In the genomic region with DNA sequence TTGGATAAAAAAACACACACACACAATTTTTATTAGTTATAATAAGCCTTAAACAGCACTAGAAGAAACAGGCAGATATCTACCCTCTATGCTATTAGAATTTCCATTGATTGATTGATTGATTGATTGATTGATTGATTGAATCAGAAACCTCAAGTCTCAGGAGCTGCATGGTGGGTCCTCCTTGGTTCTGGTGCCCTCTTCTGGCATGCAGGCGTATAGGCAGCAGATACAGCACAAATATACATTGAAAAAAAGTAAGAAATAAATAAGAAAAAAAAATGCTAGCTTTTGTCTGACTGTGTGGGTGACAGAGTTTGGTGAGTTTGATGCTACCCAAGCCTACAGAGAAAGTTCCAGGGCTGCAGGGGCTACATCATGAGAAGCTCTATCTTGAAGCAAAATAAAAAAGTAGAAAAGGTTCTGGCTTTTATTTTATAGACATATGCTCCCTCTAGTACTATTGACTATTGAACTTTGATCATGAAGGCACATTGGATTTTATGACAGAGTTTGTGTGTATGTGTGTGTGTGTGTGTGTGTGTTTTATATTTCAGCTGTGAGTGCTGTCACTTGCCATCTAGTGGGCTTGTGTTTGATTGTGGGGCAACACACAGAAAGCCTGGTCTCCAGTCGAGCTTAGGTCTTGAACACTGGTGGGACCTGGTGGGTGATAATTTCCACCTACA, we compare ENCODE assay signal across 9 mouse cellular contexts. TPM values are rescaled to one million over a fixed set of nuclear protein-coding genes. Genes with fewer than 3 reads are reported as not detected.
DNase-seq lines count a peak whose midpoint lies in the region; ATAC-seq lines count a peak whose summit lies in the region.
"Had no signal": no experiment of that assay in that cellular context is flagged by ENCODE, and none has a peak within 500 bp of the region (broad histone marks: within the 10 kb centered on the region; RNA-seq: fewer than 3 reads in every experiment).

No protein-coding gene starts in this region.

- H3K9me3 ChIP-seq in hindbrain, embryonic 14.5 days (ENCODE audit: control insufficient read depth, low read length), result peaks cover 35% of the 10 kb centered on the region
- peaks cover 39% of the 10 kb centered on the region for H3K9me3 ChIP-seq in hindbrain, embryonic 13.5 days
- peaks cover 17% of the 10 kb centered on the region for H3K9me3 ChIP-seq in midbrain, embryonic 15.5 days

- H3K9ac ChIP-seq in hindbrain, embryonic 14.5 days, result no peak overlapping the region
- H3K9ac ChIP-seq in hindbrain, embryonic 13.5 days, result no peak overlapping the region
- no peak overlapping the region for H3K9ac ChIP-seq in midbrain, embryonic 15.5 days
- H3K9ac ChIP-seq: neural tube, embryonic 13.5 days had no signal

- H3K4me1 ChIP-seq in hindbrain, embryonic 14.5 days (replicated peaks; ENCODE audit: control insufficient read depth, insufficient read depth, low read length), result no peaks in the 10 kb centered on the region
- H3K4me1 ChIP-seq in hindbrain, embryonic 13.5 days (replicated peaks), result no peaks in the 10 kb centered on the region
- H3K4me1 ChIP-seq in midbrain, embryonic 15.5 days, result no peaks in the 10 kb centered on the region
- H3K4me1 ChIP-seq: neural tube, embryonic 13.5 days had no signal

- DNase-seq in hindbrain, embryonic 14.5 days (ENCODE audit: low spot score), result peak; percentile 29
- peak; percentile 31 for DNase-seq in CD4-positive helper T cell, adult 2 months (ENCODE audit: low read depth, low spot score)
- DNase-seq in brain, adult 2 months (ENCODE audit: low read depth, low spot score), result peak; percentile 27
- peak; percentile 62 for DNase-seq in induced T-regulatory cell, adult 2 months (ENCODE audit: low read depth)
- no peak for DNase-seq in ovary, postnatal 10 days (ENCODE audit: low spot score)
- DNase-seq in kidney, postnatal 36 days, result no peak

- no peaks in the 10 kb centered on the region for H3K27me3 ChIP-seq in hindbrain, embryonic 14.5 days (ENCODE audit: control insufficient read depth, insufficient read depth, low read length)
- H3K27me3 ChIP-seq in hindbrain, embryonic 13.5 days, result no peaks in the 10 kb centered on the region
- H3K27me3 ChIP-seq in midbrain, embryonic 15.5 days (replicated peaks), result no peaks in the 10 kb centered on the region
- H3K27me3 ChIP-seq: neural tube, embryonic 13.5 days had no signal

- no peak overlapping the region for H3K4me2 ChIP-seq in hindbrain, embryonic 14.5 days (replicated peaks)
- no peak overlapping the region for H3K4me2 ChIP-seq in hindbrain, embryonic 13.5 days
- no peak overlapping the region for H3K4me2 ChIP-seq in midbrain, embryonic 15.5 days
- H3K4me2 ChIP-seq: neural tube, embryonic 13.5 days had no signal

- peaks cover 6% of the 10 kb centered on the region; the same call in 1 of the 2 replicates for H3K36me3 ChIP-seq in hindbrain, embryonic 14.5 days (replicated peaks; ENCODE audit: control insufficient read depth, insufficient read depth)
- H3K36me3 ChIP-seq in hindbrain, embryonic 13.5 days, result peaks cover 37% of the 10 kb centered on the region
- H3K36me3 ChIP-seq in midbrain, embryonic 15.5 days (replicated peaks), result no peaks in the 10 kb centered on the region; the same call in 1 of the 2 replicates

- H3K4me3 ChIP-seq in hindbrain, embryonic 14.5 days (replicated peaks; ENCODE audit: low read length), result no peak overlapping the region
- H3K4me3 ChIP-seq in hindbrain, embryonic 13.5 days, result no peak overlapping the region
- no peak overlapping the region for H3K4me3 ChIP-seq in midbrain, embryonic 15.5 days
- H3K4me3 ChIP-seq: neural tube, embryonic 13.5 days had no signal

- no peak overlapping the region for H3K27ac ChIP-seq in hindbrain, embryonic 14.5 days
- no peak overlapping the region for H3K27ac ChIP-seq in hindbrain, embryonic 13.5 days
- no peak overlapping the region for H3K27ac ChIP-seq in midbrain, embryonic 15.5 days
- H3K27ac ChIP-seq: neural tube, embryonic 13.5 days had no signal

- WGBS in hindbrain, embryonic 14.5 days, result 82% methylated on average over 2 of the region's 2 CpGs
- WGBS in hindbrain, embryonic 13.5 days, result 83% methylated on average over 2 of the region's 2 CpGs
- 72% methylated on average over 2 of the region's 2 CpGs for WGBS in midbrain, embryonic 15.5 days

- no peak for ATAC-seq in hindbrain, embryonic 14.5 days (ENCODE audit: low FRiP score)
- no peak for ATAC-seq in hindbrain, embryonic 13.5 days (ENCODE audit: low FRiP score)
- no peak for ATAC-seq in midbrain, embryonic 15.5 days (replicated peaks)

RNA-seq across cellular contexts. Expression of gene B230307C23Rik, which starts 25.7 kb away (rescaled TPM):
- polyA plus RNA-seq in hindbrain, embryonic 14.5 days (2014; fragmentation: Nextera tagmentation; extraction: Ambion mirVana), result 24.0 and 24.2 TPM in 2 replicates
- polyA plus RNA-seq in hindbrain, embryonic 13.5 days (2015; fragmentation: Nextera tagmentation; extraction: Ambion mirVana), result 21.9 and 22.3 TPM in 2 replicates
- 16.9 and 20.9 TPM in 2 replicates for polyA plus RNA-seq in midbrain, embryonic 15.5 days (2015; fragmentation: Nextera tagmentation; extraction: Ambion mirVana)

RNA-seq across cellular contexts. Expression of gene A630089N07Rik, which starts 59.4 kb away (rescaled TPM):
- polyA plus RNA-seq in hindbrain, embryonic 14.5 days (2014; fragmentation: Nextera tagmentation; extraction: Ambion mirVana), result 14.3 and 15.3 TPM in 2 replicates
- 14.3 and 14.4 TPM in 2 replicates for polyA plus RNA-seq in hindbrain, embryonic 13.5 days (2015; fragmentation: Nextera tagmentation; extraction: Ambion mirVana)
- 13.1 and 13.9 TPM in 2 replicates for polyA plus RNA-seq in midbrain, embryonic 15.5 days (2015; fragmentation: Nextera tagmentation; extraction: Ambion mirVana)

Comparison
In these comparisons a context has a peak if more than half of its experiments do, and no peak if none do; other contexts are left out.
1. DNase-seq: peak in hindbrain, embryonic 14.5 days (single experiment), CD4-positive helper T cell, adult 2 months (single experiment), brain, adult 2 months (single experiment) and induced T-regulatory cell, adult 2 months (single experiment); none in ovary, postnatal 10 days (single experiment) and kidney, postnatal 36 days (0 of 2).